Mouse (Mus musculus) CD4-positive, CD25-positive, alpha-beta regulatory T cell, adult 2 months (primary cell): ENCODE data around the gene Col5a1.

Experiments used
- DNase-seq: peaks from one replicate; pipeline ENCODE4 v3.0.0-alpha.2; 2012; ENCODE audit warnings: low read depth, low spot score

Gene Col5a1

GRCm38 (mm10) chr2:27885456-27886147 lies 623 bp upstream of the Col5a1 start:
- peak; percentile 3 for DNase-seq

GRCm38 (mm10) chr2:27886608-27887460 lies 609 bp downstream of the Col5a1 start:
- peak; percentile 5 for DNase-seq

DNA sequence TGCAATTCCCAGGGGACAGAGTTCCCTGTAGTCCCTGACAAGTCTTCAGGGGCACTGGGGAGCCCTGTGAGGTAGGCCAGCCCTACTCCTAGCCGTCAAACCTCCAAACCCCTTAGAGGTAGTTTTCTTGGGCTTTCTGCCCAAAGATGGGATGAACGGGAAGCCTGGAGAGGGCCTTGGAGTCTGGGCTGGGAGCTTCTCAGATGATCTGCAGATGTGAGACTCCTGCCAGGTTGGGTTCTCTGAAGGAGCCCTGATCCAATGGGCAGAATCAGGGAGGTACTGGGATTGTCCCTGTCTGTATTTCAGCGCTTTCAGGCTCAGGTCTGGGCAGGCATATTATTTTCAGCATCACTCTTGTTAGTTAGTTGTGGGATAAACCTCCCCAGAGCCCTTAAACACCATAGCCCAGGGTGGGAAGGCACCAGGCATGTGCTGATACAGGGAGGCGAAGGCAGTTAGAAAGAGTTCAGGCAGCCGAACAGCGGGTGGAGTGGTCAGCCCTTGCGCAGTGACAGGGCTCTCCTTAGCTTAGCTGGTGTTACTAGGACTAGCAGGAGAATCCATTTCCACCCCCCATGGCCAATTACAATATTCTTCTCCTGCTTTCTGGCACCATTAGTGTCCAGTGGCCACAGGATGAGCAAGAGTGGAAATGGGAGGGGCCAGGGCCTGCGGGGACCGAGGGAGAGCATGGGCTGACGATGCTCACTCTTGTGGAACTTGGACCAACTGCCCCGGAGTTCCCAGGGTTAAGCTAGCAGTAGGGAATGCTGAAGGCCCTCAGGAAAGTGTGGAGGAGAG lies 1.4 kb downstream of the Col5a1 start:
- DNase-seq: no peak

DNA sequence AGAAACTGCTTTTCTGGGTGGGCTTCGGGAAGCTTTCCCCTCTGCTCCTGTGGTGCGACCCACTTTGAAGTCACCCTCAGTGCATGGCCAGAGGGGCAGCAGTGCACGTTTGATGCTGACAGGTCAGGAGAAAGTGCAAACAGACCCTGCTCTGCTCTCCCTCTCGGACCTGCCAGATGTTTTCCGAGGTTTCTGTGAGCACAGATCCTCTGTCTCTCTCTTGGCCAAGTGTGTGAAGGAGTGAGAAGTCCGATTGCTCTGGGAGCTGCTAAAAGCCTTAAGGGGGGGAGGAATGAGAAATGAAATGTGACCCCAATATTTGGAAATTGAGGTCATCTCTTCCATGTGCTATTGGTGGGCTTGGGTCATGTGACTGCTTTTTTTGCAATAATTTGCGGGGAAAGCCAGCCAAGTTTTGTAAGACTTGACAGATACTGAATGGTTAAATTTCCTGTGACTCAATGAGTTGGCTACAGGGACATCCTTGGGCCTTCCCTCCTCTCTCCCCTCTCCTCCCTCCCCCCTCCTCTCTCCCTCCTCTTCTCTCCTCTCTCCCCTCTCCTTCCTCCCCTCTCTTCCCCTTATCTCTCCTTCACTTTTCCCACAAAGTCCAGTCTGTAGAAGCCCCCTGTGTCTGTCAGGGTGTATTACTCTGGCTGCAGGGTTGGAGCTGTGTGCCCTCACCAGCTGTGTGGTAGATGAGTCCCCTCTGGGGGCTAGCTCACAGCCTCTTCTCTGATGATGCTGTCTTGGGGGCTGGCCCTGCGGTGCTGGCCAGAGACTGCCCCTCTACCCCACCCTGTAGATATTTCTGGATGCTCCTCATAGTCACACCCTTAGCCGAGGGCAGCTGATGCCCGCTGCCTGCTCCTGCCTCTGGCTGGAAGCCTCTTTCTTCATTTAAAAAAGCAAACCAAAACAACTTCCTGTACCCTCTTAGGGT lies 2.6 kb downstream of the Col5a1 start:
- no peak for DNase-seq

DNA sequence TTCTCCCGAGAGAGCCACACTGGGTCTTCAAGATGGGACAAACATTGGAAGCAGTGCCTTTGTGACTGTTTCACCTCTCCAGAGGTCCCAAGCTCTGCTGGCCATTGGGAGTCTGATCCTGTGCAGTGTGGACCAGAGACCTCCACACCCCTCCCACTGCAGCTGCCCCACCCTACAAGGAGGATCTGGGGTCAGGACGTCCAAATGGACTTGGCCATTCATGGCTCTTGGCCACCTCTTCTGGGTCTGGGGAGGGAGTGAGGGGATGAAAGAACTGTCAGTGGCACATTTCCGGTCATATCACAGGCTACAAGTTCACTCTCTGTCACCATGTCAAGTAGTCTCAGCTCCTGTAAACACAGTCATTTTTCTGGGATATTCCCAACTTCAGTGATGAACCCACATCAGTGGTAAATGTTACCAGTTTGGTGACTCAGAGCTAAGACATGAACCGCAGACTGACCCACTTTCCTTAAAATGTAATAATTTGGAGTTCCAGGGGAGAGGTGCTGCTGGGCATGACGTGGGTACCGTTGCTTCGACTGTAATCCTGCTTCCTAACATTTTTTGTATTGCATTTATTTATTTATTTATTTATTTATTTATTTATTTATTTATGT lies 5.8 kb downstream of the Col5a1 start:
- DNase-seq: no peak

DNA sequence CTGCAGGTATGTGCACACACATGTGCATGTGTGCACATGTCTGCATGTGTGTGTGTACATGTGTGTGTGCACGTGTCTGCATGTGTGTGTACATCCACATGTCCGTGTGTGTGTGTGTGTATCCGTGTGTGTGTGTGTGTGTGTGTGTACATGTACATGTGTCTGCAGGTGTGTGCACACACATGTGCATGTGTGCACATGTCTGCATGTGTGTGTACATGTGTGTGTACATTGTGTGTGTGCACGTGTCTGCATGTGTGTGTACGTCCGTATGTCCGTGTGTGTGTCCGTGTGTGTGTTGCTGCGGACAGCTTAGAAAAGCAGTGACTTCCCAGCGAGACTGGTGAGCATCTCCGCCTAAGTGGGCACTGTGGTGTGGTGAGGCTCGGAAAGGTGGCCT lies 6.8 kb downstream of the Col5a1 start:
- no peak for DNase-seq

DNA sequence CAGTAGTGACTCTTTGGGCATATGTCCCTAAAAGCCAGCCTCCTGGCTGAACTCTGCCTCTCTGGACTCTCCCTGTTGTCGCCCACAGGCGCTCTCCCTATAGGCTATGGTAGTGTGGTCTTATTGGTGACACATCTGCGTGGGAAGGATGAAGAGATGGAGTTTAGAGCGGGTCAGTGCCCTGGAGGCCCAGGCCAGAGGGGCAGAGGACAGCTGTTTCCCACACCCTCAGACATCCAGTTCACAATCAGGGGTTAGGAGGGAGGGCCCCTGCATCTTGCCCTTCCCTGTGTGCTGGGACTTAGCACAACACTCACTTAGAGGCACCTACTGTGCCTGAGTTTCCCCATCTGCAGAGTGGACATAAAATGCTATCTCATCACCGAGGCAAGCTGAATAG lies 8.8 kb downstream of the Col5a1 start:
- DNase-seq: no peak

DNA sequence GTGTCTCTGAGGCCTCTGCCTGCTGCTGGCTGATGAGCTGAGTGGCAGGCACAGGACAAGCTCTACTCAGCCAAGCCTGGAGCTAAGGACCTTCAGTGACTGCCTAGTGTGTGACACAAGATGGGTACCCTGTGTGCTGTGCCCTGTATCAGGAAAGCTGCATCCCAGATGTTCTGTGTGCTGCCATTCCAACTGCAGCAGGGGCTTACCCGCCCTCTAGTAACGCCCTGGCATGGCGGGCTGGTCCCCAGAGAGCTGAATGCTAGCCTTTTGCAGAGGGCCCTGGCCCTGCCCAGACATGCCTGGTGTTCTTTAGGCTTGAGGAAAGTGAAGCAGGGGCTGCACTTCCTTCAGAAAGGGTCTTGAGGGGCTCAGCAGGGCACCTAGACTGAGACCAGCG lies 9.4 kb downstream of the Col5a1 start:
- no peak for DNase-seq

- DNase-seq: no peak
These were observed 10.9 kb downstream of the Col5a1 start for GRCm38 (mm10) chr2:27897161-27897560.

DNA sequence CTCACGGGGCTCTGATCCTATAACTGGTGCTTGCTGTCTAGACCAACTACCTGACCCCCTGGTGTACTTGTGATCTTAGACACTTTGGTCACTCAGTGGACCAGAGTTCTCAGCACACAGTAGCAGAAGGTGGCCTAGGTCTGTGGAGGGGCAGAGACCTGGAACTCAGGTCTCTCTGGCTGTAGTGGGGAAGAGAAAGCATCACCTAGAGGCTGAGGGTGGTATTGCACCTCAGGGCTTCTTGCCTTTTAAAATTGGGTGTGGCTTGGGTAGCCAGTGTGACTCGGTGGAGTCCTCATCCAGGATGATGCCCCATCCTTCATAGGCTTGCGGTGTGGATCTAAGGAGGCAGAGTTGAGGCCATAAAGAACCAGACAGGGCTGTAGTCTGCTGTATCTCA lies 13.7 kb downstream of the Col5a1 start:
- peak; percentile 59 for DNase-seq

DNA sequence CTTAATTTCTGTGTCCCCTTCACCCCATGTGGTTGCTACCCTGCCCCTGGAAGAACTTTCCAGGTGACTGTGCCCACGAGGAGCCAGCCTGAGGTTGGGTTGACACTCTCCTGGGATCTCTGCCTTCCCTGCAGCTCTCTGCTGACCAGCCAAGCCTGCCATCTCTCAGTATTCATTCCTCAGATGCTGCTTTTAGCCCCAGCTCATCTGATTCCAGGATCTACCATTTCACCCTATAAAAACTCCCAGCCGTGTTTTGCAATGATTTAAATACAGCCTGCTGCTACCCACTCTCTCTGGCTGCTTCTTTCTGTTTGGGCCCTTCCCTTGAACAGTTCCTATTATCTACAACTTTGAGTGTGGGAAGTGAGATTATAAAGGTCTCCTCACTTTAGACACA lies 14.9 kb downstream of the Col5a1 start:
- no peak for DNase-seq

- no peak for DNase-seq
These were observed 15.5 kb downstream of the Col5a1 start for GRCm38 (mm10) chr2:27901525-27902245.

DNA sequence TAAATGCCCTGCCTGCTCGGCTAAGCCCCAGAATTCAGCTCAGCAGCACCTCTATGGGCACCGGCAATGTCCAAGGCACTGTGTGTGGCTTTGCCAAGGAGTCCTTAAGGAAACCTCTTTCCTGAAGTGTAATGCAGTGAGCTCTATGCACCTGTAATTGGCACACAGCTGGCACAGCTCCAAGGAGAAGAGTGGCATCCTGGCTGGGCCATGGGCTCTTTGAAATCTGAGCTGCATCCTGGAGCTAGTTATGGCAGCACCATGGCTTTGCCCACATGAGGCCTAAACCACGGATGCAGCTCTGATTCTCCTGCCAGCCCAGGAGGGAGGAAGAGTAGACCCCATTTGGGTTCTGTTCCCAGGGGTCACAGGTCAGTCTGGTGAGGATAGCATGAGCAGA lies 16.1 kb downstream of the Col5a1 start:
- no peak for DNase-seq

DNA sequence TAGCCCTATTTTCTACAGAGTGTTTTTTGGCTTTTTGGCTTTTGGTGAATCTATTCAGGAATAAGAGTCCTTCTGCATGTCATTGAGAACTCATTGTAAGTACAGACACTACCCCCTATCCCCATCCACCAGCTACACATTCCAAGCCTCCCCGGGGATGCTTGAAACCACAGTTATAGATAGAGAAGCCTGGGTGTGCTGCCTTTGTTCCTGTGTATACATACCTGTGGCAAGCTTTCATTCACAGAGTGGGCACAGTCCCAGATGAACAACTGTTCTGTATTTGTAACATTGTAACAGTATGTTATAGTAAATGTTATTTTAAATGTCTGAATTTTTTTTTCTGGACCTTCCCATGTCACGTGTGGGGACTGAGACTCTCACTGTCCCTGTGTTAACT lies 19.2 kb downstream of the Col5a1 start:
- no peak for DNase-seq

DNA sequence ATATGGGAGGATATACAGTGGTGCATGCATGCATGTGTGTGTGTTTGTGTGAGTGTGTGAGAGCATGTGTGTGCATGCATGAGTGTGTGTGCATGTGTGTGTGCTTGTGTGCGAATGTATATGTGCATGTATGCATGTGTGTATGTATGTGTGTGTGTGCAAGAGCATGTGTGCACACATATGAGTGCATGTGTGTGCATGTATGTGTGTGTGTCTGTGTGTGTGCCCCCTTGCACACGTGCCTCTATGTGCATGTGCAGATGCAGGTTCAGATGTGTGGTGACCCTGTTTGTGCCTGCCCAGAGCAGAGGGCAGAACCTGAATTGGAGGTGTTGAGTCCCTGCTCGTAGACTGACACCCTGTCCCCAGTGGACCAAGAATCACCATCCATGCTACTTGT lies 24.3 kb downstream of the Col5a1 start:
- no peak for DNase-seq

GRCm38 (mm10) chr2:27912546-27913275 lies 26.5 kb downstream of the Col5a1 start:
- DNase-seq: no peak

- DNase-seq: peak; percentile 7
These were observed 29.5 kb downstream of the Col5a1 start for GRCm38 (mm10) chr2:27915726-27916125.

DNA sequence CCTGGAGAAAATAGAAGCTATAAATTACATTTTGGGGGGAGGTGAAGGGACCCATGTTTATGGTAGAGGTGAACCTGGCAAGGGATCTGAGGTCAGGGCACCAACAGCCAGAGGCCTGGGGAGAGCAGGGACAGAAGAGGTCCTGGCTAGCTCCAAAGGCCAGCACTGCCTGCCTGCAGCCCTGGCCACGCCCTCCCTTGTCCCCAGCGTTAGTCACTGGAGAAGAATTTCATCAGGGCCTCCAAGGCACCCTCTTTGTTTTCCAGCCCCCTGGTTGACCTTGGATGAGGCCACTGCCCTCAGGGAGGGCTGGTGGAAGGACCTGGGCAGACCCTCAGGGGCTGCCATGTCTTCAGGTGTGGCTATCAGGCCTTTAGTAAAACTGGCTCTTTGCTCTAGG lies 30.1 kb downstream of the Col5a1 start:
- no peak for DNase-seq

DNA sequence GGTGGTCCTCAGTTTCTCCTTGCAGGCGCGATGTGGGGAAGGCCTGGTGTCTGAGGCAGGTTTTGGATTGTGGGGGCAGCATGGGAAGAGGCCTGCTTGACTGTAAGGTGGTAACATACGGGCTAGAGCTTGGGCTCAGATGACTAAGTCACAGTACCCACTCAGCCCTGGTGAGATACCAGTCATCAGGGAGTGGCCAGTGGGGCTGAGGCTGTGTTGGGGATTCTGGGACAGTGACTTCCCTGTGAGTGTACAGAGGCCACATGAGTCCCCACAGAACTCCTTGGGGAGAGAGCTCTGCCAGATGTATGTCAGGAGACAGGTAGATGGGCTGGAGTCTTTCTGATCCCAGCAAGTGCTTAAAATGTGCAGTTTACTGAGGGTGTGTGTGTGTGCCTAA lies 31.0 kb downstream of the Col5a1 start:
- DNase-seq: no peak
